Mouse (Mus musculus) intestine, embryonic 14.5 days (tissue): ENCODE data around the gene Grm8. TPM values are rescaled to one million over a fixed set of nuclear protein-coding genes. Genes with fewer than 3 reads are reported as not detected.

Experiments used
- ATAC-seq: fragments of 200-750 bp; cut with Nextera tagmentation; replicated peaks from 2 replicates; pipeline ENCODE4 v1.8.0; 2017; ENCODE audit warnings: low read depth, moderate number of reproducible peaks, moderate TSS enrichment, moderate library complexity; ENCODE audit not compliant: low FRiP score, low TSS enrichment
- DNase-seq: peaks from one replicate; pipeline ENCODE4 v3.0.0-alpha.2; 2018; ENCODE audit warnings: low spot score
- H3K27ac ChIP-seq: fragments of 300-500 bp; sonication (generic); 2 replicates; pipeline ENCODE4 v1.5.1; 2014; ENCODE audit warnings: low read depth, mild to moderate bottlenecking, control low read depth
- H3K27me3 ChIP-seq: fragments of 300-500 bp; sonication (generic); replicated peaks from 2 replicates; pipeline ENCODE4 v1.6.1; 2014; ENCODE audit warnings: low read length, control low read depth; ENCODE audit not compliant: control insufficient read depth, insufficient read depth
- H3K36me3 ChIP-seq: fragments of 300-500 bp; sonication (generic); 2 replicates; pipeline ENCODE4 v1.6.1; 2014; ENCODE audit warnings: low read length, control low read depth; ENCODE audit not compliant: control insufficient read depth, insufficient read depth
- H3K4me1 ChIP-seq: fragments of 300-500 bp; sonication (generic); replicated peaks from 2 replicates; pipeline ENCODE4 v1.6.1; 2014; ENCODE audit warnings: low read length, control low read depth, mixed read lengths; ENCODE audit not compliant: control insufficient read depth, insufficient read depth
- H3K4me2 ChIP-seq: fragments of 300-500 bp; sonication (generic); 2 replicates; pipeline ENCODE4 v1.6.1; 2014; ENCODE audit warnings: low read length
- H3K4me3 ChIP-seq: fragments of 300-500 bp; sonication (generic); 2 replicates; pipeline ENCODE4 v1.5.1; 2014; ENCODE audit warnings: low read depth, low read length, control low read depth, mixed read lengths
- H3K9ac ChIP-seq: fragments of 300-500 bp; sonication (generic); 2 replicates; pipeline ENCODE4 v1.6.1; 2014; ENCODE audit warnings: mild to moderate bottlenecking, low read length
- H3K9me3 ChIP-seq: fragments of 300-500 bp; sonication (generic); 2 replicates; pipeline ENCODE4 v1.6.1; 2016; ENCODE audit warnings: low read length, control low read depth; ENCODE audit not compliant: control insufficient read depth
- WGBS: fragments of 180-500 bp; shearing (Covaris S2); extraction: QIAGEN DNeasy Blood & Tissue Kit; methylation state at CpG from one replicate; pipeline ENCODE4 v1.1.7; 2014; 5-methylcytosine and 5-hydroxymethylcytosine counted together
- microRNA counts: library from miRNA; unstranded; fragments of <30 nt; microRNA quantifications from one replicate; lab custom pipeline; 2016
- microRNA-seq: library from miRNA; unstranded; fragments of <30 nt; microRNA quantifications from one replicate; pipeline ENCODE4, GENCODE M21; 2016
- polyA plus RNA-seq: library from polyadenylated mRNA; unstranded; fragments of >200 nt; fragmentation: Nextera tagmentation; extraction: Ambion mirVana; gene quantifications from 2 replicates; pipeline ENCODE4 v1.2.1, GENCODE M21; 2014

Grm8 gene
- polyA plus RNA-seq, 1 experiment from 2014 or later: 4.8 TPM

DNA sequence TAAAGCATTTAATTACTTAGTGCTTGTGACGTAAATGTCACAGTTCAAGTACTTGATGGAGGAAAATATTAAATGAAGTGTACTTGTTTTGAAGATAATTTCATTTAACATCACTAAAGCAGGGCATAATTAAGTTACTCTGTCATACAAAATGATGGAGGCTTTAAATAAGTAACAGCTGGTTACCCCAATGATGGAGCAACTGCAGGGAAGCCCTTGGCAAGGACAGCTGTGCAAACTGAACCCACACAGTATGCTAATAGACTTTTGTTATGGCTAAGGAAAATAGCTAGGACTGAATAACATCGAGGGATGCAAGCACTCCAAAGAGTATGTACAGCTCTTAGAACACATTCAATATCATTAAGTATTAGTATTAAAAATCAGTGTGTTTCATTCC, 829.6 kb downstream of the Grm8 start:
- no peak overlapping the region for H3K4me3 ChIP-seq
- H3K27me3 ChIP-seq: no peaks in the 10 kb centered on the region
- no peaks in the 10 kb centered on the region for H3K36me3 ChIP-seq
- no peak overlapping the region for H3K9ac ChIP-seq
- H3K9me3 ChIP-seq: no peaks in the 10 kb centered on the region
- 53% methylated on average over 2 of the region's 2 CpGs for WGBS
- no peaks in the 10 kb centered on the region for H3K4me1 ChIP-seq
- DNase-seq: no peak
- no peak overlapping the region for H3K4me2 ChIP-seq
- no peak for ATAC-seq
- no peak overlapping the region for H3K27ac ChIP-seq

DNA sequence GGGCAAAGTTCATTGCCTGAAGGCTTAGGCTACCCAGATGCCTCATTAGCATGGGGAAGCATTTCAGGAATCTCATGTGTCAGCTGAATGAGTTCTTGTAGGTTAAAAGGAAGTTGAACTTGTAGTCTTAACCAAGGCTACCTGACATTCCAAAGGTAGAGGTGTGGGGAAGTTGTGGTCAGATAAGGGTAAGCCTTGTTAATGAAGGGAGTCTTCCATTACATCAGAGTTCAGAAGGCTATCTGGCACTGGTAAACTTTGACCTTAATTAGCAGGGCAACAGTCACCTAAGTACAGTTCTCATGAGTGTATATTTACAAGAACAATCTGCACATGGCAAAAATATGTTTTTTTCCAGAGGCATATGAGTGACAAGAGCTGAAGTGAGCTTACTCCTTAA, 870.0 kb downstream of the Grm8 start:
- no peak for DNase-seq
- Histone ChIP-seq H3K4me3 (no peak overlapping the region), H3K4me1 (no peaks in the 10 kb centered on the region), H3K27ac (no peak overlapping the region), H3K27me3 (no peaks in the 10 kb centered on the region), H3K4me2 (no peak overlapping the region), H3K36me3 (no peaks in the 10 kb centered on the region), H3K9me3 (no peaks in the 10 kb centered on the region), H3K9ac (no peak overlapping the region)
- ATAC-seq: no peak

DNA sequence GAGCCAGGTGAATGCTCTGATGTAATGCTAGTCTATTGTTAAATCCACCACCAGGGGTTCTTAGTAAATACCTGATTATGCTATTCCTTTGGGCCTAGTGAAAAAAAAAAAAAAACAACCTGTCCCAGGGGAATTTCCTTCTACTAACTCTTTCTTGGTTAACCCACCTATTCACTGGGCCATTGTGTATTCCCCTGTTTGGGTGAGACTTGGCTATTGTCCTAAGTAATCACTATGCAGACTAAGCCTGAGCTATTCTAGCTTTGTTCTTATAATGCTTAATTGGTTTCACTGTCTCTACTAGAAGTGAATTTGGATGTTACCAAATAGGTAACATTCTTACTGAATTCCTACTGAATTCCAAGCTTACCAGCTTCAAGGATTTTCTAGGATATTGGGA, 872.4 kb downstream of the Grm8 start:
- Histone ChIP-seq H3K27ac (no peak overlapping the region), H3K27me3 (no peaks in the 10 kb centered on the region), H3K9me3 (no peaks in the 10 kb centered on the region), H3K4me3 (no peak overlapping the region), H3K4me2 (no peak overlapping the region), H3K36me3 (no peaks in the 10 kb centered on the region), H3K9ac (no peak overlapping the region), H3K4me1 (no peaks in the 10 kb centered on the region)
- no peak for ATAC-seq
- DNase-seq: no peak

DNA sequence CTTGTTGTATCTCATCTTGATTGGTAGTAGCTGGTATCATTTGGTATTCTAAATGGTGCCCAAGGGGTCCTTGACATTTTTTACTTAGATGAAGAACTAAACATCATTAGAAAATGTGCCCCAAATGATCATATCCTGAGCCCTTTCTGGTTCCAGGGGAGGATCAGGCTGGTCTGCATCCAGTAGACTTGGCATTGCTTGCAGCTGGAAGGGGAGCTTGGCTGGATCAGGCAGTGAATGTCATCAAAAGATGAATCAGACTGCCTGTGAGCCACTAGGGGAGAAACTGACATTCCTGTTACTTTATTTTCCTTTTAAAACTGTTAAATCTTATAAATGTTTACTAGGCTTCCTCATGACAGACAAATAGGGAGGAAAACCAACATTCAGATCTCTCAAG, 894.6 kb downstream of the Grm8 start:
- Histone ChIP-seq H3K4me1 (no peaks in the 10 kb centered on the region), H3K4me2 (no peak overlapping the region), H3K27ac (no peak overlapping the region), H3K4me3 (no peak overlapping the region), H3K9me3 (no peaks in the 10 kb centered on the region), H3K36me3 (no peaks in the 10 kb centered on the region), H3K9ac (no peak overlapping the region), H3K27me3 (no peaks in the 10 kb centered on the region)
- DNase-seq (no peak), ATAC-seq (no peak)

DNA sequence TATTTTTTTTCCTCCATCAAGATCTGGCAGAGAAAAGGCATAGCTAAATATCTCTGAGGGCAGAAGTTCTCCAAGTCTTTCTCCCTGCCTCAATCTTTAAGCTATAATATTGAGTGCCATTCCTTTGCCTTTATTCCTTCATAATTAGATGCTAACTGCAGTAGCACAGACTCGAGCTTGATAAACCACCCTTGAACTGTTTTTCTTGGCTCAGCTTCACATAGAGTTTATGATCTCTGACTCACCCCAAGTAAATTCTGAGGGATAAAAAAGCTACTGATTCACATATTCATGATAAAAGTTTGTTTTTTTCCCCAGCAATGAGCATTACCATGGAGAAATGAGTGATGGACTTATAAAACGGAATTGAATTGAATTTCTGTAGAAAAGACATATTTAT, 895.0 kb downstream of the Grm8 start:
- Histone ChIP-seq H3K27me3 (no peaks in the 10 kb centered on the region), H3K4me3 (no peak overlapping the region), H3K27ac (no peak overlapping the region), H3K9ac (no peak overlapping the region), H3K4me1 (no peaks in the 10 kb centered on the region), H3K36me3 (no peaks in the 10 kb centered on the region), H3K4me2 (no peak overlapping the region), H3K9me3 (no peaks in the 10 kb centered on the region)
- 63% methylated on average over 2 of the region's 2 CpGs for WGBS
- DNase-seq (no peak), ATAC-seq (no peak)

MicroRNA genes within 50 kb of the gene (microRNA counts, 519-probe panel; counts per million panel counts)
- microRNA mmu-miR-592 (lab: Ali Mortazavi, UCI): 3,703 counts per million, percentile 51 among the panel's probes with 10 or more counts

Small RNAs within 50 kb of the gene (microRNA-seq; reads per million reads assigned to microRNA genes)
- 164 reads per million, percentile 64 among the genes with 10 or more reads in this experiment for gene Mir592
